Mouse (Mus musculus): ENCODE results near the gene Tex26.

GRCm38 (mm10) chr5:149513438-149514086 is 74.1 kb downstream of the Tex26 start:
- TF ChIP-seq EP300 (optimal IDR thresholded peaks at IDR 0.05), result no peak
- no peak for TF ChIP-seq CTCF (IDR thresholded peaks at IDR 0.05; ENCODE audit: low read depth)
